Mouse (Mus musculus) megakaryocyte, adult 5-6 weeks (primary cell): ENCODE measurements around the gene Arvcf. TPM values are rescaled to one million over a fixed set of nuclear protein-coding genes. Genes with fewer than 3 reads are reported as not detected.

Experiments used
- ATAC-seq: 2 replicates; pipeline ENCODE4 v1.8.0; 2016; ENCODE audit warnings: mild to moderate bottlenecking, inconsistent platforms; ENCODE audit not compliant: poor library complexity, severe bottlenecking
- total RNA-seq, 2 experiments: library from RNA; stranded (forward) in 1 of 2; stranded (reverse) in 1 of 2; fragments of 153-499, 151-499 nt in 1 of 2; fragments of 221-1000, 200-1000 nt in 1 of 2; gene quantifications; 2 replicates each; pipeline versions ENCODE4 v1.2.3 to v1.2.4; 2015 to 2017

Arvcf gene
- total RNA-seq, 2 experiments from 2014 or later = 0.38 to 1.5 TPM

- no peak for ATAC-seq
These were observed 57.9 kb downstream of the Arvcf start for GRCm38 (mm10) chr16:18405876-18406275.

GRCm38 (mm10) chr16:18406293-18406692 is 58.3 kb downstream of the Arvcf start:
- ATAC-seq = peak; percentile 79

GRCm38 (mm10) chr16:18407912-18408311 is 59.9 kb downstream of the Arvcf start:
- ATAC-seq = no peak

GRCm38 (mm10) chr16:18409776-18410175 is 61.8 kb downstream of the Arvcf start:
- ATAC-seq = no peak

- no peak for ATAC-seq
These were observed 62.4 kb downstream of the Arvcf start for GRCm38 (mm10) chr16:18410418-18410817.

GRCm38 (mm10) chr16:18411026-18411649 is 63.2 kb downstream of the Arvcf start:
- no peak for ATAC-seq

GRCm38 (mm10) chr16:18411802-18412476 is 64.0 kb downstream of the Arvcf start:
- ATAC-seq = peak; percentile 53

- peak; percentile 74 for ATAC-seq
These were observed 65.2 kb downstream of the Arvcf start for GRCm38 (mm10) chr16:18413032-18413816.

GRCm38 (mm10) chr16:18416094-18416761 is 68.2 kb downstream of the Arvcf start:
- peak; percentile 26 for ATAC-seq

- no peak for ATAC-seq
These were observed 68.9 kb downstream of the Arvcf start for GRCm38 (mm10) chr16:18416837-18417236.

- ATAC-seq = no peak
These were observed 69.5 kb downstream of the Arvcf start for GRCm38 (mm10) chr16:18417491-18417890.

GRCm38 (mm10) chr16:18418756-18419602 is 71.0 kb downstream of the Arvcf start:
- peak; percentile 37; the same call in 1 of the 2 replicates for ATAC-seq

GRCm38 (mm10) chr16:18419603-18420026 is 71.6 kb downstream of the Arvcf start:
- 0 out of 2 replicates have a peak, but pooled peaks have one; percentile 25 for ATAC-seq

GRCm38 (mm10) chr16:18420571-18420970 is 72.6 kb downstream of the Arvcf start:
- no peak for ATAC-seq

- no peak for ATAC-seq
These were observed 75.4 kb downstream of the Arvcf start for GRCm38 (mm10) chr16:18423203-18423914.

GRCm38 (mm10) chr16:18423915-18424265 is 75.9 kb downstream of the Arvcf start:
- no peak for ATAC-seq

- no peak for ATAC-seq
These were observed 76.5 kb downstream of the Arvcf start for GRCm38 (mm10) chr16:18424364-18425045.

GRCm38 (mm10) chr16:18425475-18426214 is 77.7 kb downstream of the Arvcf start:
- no peak for ATAC-seq
